Mouse (Mus musculus): ENCODE measurements at regions not wholly inside any gene's neighbourhood (a gene's known extent, or its start where the extent isn't known, plus 50 kb on each side); places are given as distances from the start of the nearest gene placed in this dataset.

DNA sequence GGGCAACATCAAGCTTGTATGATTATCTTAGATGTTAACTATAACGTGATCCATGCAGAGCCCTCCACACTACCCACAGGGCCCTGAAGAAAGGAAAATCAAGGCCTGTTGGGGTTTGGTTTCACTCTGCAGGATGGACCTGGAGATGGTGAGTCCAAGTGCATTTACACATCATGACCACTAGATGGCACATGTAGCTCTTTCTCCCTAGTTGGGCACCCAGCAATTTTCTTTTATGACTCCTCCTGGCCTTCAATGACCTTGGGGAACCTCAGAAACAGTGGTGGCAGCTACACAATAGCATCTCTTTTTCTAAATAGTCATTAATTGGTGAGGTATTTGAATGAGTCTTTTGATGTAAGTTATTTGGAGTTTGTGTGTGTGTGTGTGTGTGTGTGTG is 442.1 kb downstream of the Etnk1 start:
- dilution Hi-C loops (cut with MboI; ENCODE audit: extremely low pct_ligation_motif_present, extremely low pct_unique_long_range_greater_than_20kb, low sequenced_read_pairs): no loop called here

DNA sequence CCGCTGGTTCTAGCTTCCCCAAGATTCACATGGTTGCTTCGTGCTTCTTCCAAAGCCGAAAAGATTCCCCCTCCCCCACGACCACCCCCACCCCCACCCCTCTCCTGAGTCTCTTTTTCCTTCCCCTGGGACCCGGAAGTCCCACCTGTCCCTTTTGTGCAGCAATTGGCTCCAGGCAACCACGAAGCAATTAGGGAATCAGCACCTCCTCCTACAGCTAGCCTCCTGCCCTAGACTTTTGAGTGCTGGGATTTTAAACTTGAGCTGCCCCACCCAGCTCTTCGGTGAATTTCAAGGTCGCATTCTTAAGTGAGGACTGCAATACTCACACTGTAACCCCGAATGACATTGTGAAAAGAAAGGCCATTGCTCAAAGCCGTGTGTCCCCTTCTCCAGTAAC is 445.9 kb downstream of the Etnk1 start:
- no peak overlapping the region for H3K4me3 ChIP-seq (replicated peaks in 1 of 3; ENCODE audit: low read depth in 2 of 3, low read length in 2 of 3, poor library complexity in 1 of 3)
- TF ChIP-seq BHLHE40 (IDR thresholded peaks at IDR 0.05; ENCODE audit: low read depth, low read length) (no peak), PAX5 (IDR thresholded peaks at IDR 0.05; ENCODE audit: low read length) (no peak), ZKSCAN1 (IDR thresholded peaks at IDR 0.05; ENCODE audit: borderline replicate concordance, low read depth, low read length) (no peak), UBTF (IDR thresholded peaks at IDR 0.05; ENCODE audit: low read depth, low read length) (no peak), CTCF (conservative IDR thresholded peaks at IDR 0.05 in 1 of 2, IDR thresholded peaks at IDR 0.05 in 1 of 2; ENCODE audit: low read depth in 2 of 2, low read length in 2 of 2) (no peak), JUN (IDR thresholded peaks at IDR 0.05; ENCODE audit: insufficient read depth, low read depth, low read length) (no peak), POLR2A (IDR thresholded peaks at IDR 0.05; ENCODE audit: low read depth, low read length) (no peak), MEF2A (IDR thresholded peaks at IDR 0.05; ENCODE audit: borderline replicate concordance, low read depth, low read length) (no peak), CHD2 (IDR thresholded peaks at IDR 0.05; ENCODE audit: low read length) (no peak), ETS1 (conservative IDR thresholded peaks at IDR 0.05; ENCODE audit: low read depth, low read length) (no peak), SIN3A (IDR thresholded peaks at IDR 0.05; ENCODE audit: low read length) (no peak), MYC (IDR thresholded peaks at IDR 0.05; ENCODE audit: low read depth, low read length) (no peak), GABPA (IDR thresholded peaks at IDR 0.05; ENCODE audit: insufficient replicate concordance, low read depth, low read length) (no peak), KAT2A (IDR thresholded peaks at IDR 0.05; ENCODE audit: insufficient replicate concordance, low read length) (no peak), ZNF384 (IDR thresholded peaks at IDR 0.05; ENCODE audit: low read depth, low read length) (no peak), TCF12 (IDR thresholded peaks at IDR 0.05; ENCODE audit: low read depth, low read length) (no peak), MXI1 (IDR thresholded peaks at IDR 0.05; ENCODE audit: low read depth, low read length) (no peak)
- H3K9ac ChIP-seq (ENCODE audit: insufficient read depth, low read depth): no peak overlapping the region
- DNase-seq (ENCODE audit: extremely low read depth): no peak
- dilution Hi-C loops (cut with MboI; ENCODE audit: extremely low pct_ligation_motif_present, extremely low pct_unique_long_range_greater_than_20kb, low sequenced_read_pairs): no loop called here
- no peaks in the 10 kb centered on the region for H3K9me3 ChIP-seq (replicated peaks; ENCODE audit: low read length)
- H3K27me3 ChIP-seq (replicated peaks): no peaks in the 10 kb centered on the region
- in situ Hi-C loops (cut with MboI; ENCODE audit: low pct_ligation_motif_present, low pct_unique_long_range_greater_than_20kb, low sequenced_read_pairs): no loop called here
- no peak overlapping the region for H3K27ac ChIP-seq (ENCODE audit: insufficient read depth, low read depth)
- no peaks in the 10 kb centered on the region for H3K79me2 ChIP-seq (replicated peaks; ENCODE audit: control insufficient read depth, extremely low read depth, insufficient read depth, poor library complexity, severe bottlenecking)
- H3K4me2 ChIP-seq (ENCODE audit: insufficient read depth, low read depth, poor library complexity, severe bottlenecking): no peak overlapping the region
- H3K36me3 ChIP-seq (replicated peaks in 1 of 2; ENCODE audit: control insufficient read depth in 1 of 2, insufficient read depth in 1 of 2, low read length in 1 of 2): no peaks in the 10 kb centered on the region
- H3K4me1 ChIP-seq (ENCODE audit: control insufficient read depth in 1 of 2, insufficient read depth in 2 of 2): no peaks in the 10 kb centered on the region

More for the DNA sequence above, 442.1 kb downstream of the Etnk1 start:
- no peak overlapping the region for H3K4me2 ChIP-seq (ENCODE audit: insufficient read depth, low read depth, poor library complexity, severe bottlenecking)
- H3K36me3 ChIP-seq (replicated peaks in 1 of 2; ENCODE audit: control insufficient read depth in 1 of 2, insufficient read depth in 1 of 2, low read length in 1 of 2): no peaks in the 10 kb centered on the region
- in situ Hi-C loops (cut with MboI; ENCODE audit: low pct_ligation_motif_present, low pct_unique_long_range_greater_than_20kb, low sequenced_read_pairs): no loop called here
- no peak overlapping the region for H3K9ac ChIP-seq (ENCODE audit: insufficient read depth, low read depth)
- H3K79me2 ChIP-seq (replicated peaks; ENCODE audit: control insufficient read depth, extremely low read depth, insufficient read depth, poor library complexity, severe bottlenecking): no peaks in the 10 kb centered on the region
- no peak overlapping the region for H3K4me3 ChIP-seq (replicated peaks in 1 of 3; ENCODE audit: low read depth in 2 of 3, low read length in 2 of 3, poor library complexity in 1 of 3)
- TF ChIP-seq HCFC1 (IDR thresholded peaks at IDR 0.05; ENCODE audit: low read depth, low read length) (no peak), SMC3 (IDR thresholded peaks at IDR 0.05; ENCODE audit: low read depth, low read length) (peak; percentile 53), E2F4 (IDR thresholded peaks at IDR 0.05; ENCODE audit: insufficient replicate concordance, low read depth, low read length) (no peak), RAD21 (IDR thresholded peaks at IDR 0.05; ENCODE audit: low read depth, low read length) (peak; percentile 53), JUND (conservative IDR thresholded peaks at IDR 0.05; ENCODE audit: low read depth, low read length) (no peak), RCOR1 (conservative IDR thresholded peaks at IDR 0.05; ENCODE audit: low read depth, low read length) (no peak), IRF4 (IDR thresholded peaks at IDR 0.05; ENCODE audit: low read depth, low read length) (no peak), NELFE (IDR thresholded peaks at IDR 0.05; ENCODE audit: low read depth, low read length) (no peak), MAFK (IDR thresholded peaks at IDR 0.05; ENCODE audit: insufficient replicate concordance, low read length) (no peak), KAT2A (IDR thresholded peaks at IDR 0.05; ENCODE audit: insufficient replicate concordance, low read length) (no peak), CTCF (conservative IDR thresholded peaks at IDR 0.05 in 1 of 2, IDR thresholded peaks at IDR 0.05 in 1 of 2; ENCODE audit: low read depth in 2 of 2, low read length in 2 of 2) (peak; percentile 46 to 88), MEF2A (IDR thresholded peaks at IDR 0.05; ENCODE audit: borderline replicate concordance, low read depth, low read length) (no peak), POLR2AphosphoS2 (IDR thresholded peaks at IDR 0.05; ENCODE audit: low read depth, low read length) (no peak), USF2 (conservative IDR thresholded peaks at IDR 0.05; ENCODE audit: low read depth, low read length) (no peak), MAX (IDR thresholded peaks at IDR 0.05; ENCODE audit: low read length) (no peak), POLR2A (IDR thresholded peaks at IDR 0.05; ENCODE audit: low read depth, low read length) (no peak)
- no peaks in the 10 kb centered on the region for H3K9me3 ChIP-seq (replicated peaks; ENCODE audit: low read length)
- no peaks in the 10 kb centered on the region for H3K27me3 ChIP-seq (replicated peaks)
- DNase-seq (ENCODE audit: extremely low read depth): peak; percentile 56
- H3K4me1 ChIP-seq (ENCODE audit: control insufficient read depth in 1 of 2, insufficient read depth in 2 of 2): no peaks in the 10 kb centered on the region
- H3K27ac ChIP-seq (ENCODE audit: insufficient read depth, low read depth): no peak overlapping the region

Data from CH12.LX (cell line).